Mouse (Mus musculus) testis, adult 2 months (tissue): ENCODE data around the gene Abhd2.

ENCODE experiments used
- CTCF ChIP-seq: fragments of 200-500 bp; IDR thresholded peaks from 2 replicates; pipeline ENCODE4 v1.5.1; 2012; ENCODE audit warnings: low read depth, mild to moderate bottlenecking, inconsistent platforms, low read length, moderate library complexity; ENCODE audit not compliant: control insufficient read depth, insufficient read depth, insufficient replicate concordance
- POLR2A ChIP-seq: fragments of 200-500 bp; IDR thresholded peaks from 2 replicates; pipeline ENCODE4 v1.6.1; 2012; ENCODE audit warnings: low read depth, mild to moderate bottlenecking, inconsistent platforms, low read length, moderate library complexity; ENCODE audit not compliant: control insufficient read depth

GRCm38 (mm10) chr7:79336362-79336910 is 63.4 kb downstream of the Abhd2 start:
- no peak for TF ChIP-seq POLR2A
- TF ChIP-seq CTCF, result no peak
